Mouse (Mus musculus) midbrain, postnatal 0 days (tissue): ENCODE measurements around the gene Atp8a1. TPM values are rescaled to one million over a fixed set of nuclear protein-coding genes. Genes with fewer than 3 reads are reported as not detected.

Experiments
- ATAC-seq: fragments of 200-750 bp; cut with Nextera tagmentation; 2 replicates; pipeline ENCODE4 v1.8.0; 2017; ENCODE audit warnings: moderate number of reproducible peaks, mild to moderate bottlenecking, moderate TSS enrichment, moderate library complexity; ENCODE audit not compliant: low FRiP score
- DNase-seq: peaks from one replicate; pipeline ENCODE4 v3.0.0-alpha.2; 2015; ENCODE audit warnings: low spot score
- H3K27ac ChIP-seq: fragments of 300-500 bp; sonication (generic); 2 replicates; pipeline ENCODE4 v1.5.1; 2014; ENCODE audit warnings: low read depth, mild to moderate bottlenecking, low read length, mixed read lengths
- H3K27me3 ChIP-seq: fragments of 300-500 bp; sonication (generic); 2 replicates; pipeline ENCODE4 v1.6.1; 2014; ENCODE audit warnings: low read length, control low read depth, mixed read lengths; ENCODE audit not compliant: insufficient read depth
- H3K36me3 ChIP-seq: fragments of 300-500 bp; sonication (generic); 2 replicates; pipeline ENCODE4 v1.6.1; 2014; ENCODE audit warnings: low read length, control low read depth, mixed read lengths; ENCODE audit not compliant: insufficient read depth
- H3K4me1 ChIP-seq: fragments of 300-500 bp; sonication (generic); 2 replicates; pipeline ENCODE4 v1.6.1; 2014; ENCODE audit warnings: mild to moderate bottlenecking, control low read depth, antibody characterized with exemption, low read length, mixed read lengths; ENCODE audit not compliant: insufficient read depth
- H3K4me2 ChIP-seq: fragments of 300-500 bp; sonication (generic); 2 replicates; pipeline ENCODE4 v1.6.1; 2014; ENCODE audit warnings: low read depth, mild to moderate bottlenecking, low read length, mixed read lengths; ENCODE audit not compliant: poor library complexity, severe bottlenecking
- H3K4me3 ChIP-seq: fragments of 300-500 bp; sonication (generic); 2 replicates; pipeline ENCODE4 v1.5.1; 2014; ENCODE audit warnings: low read depth, mild to moderate bottlenecking, low read length, moderate library complexity
- H3K9ac ChIP-seq: fragments of 300-500 bp; sonication (generic); replicated peaks from 2 replicates; pipeline ENCODE4 v1.6.1; 2014; ENCODE audit warnings: mild to moderate bottlenecking, low read length, moderate library complexity, mixed read lengths; ENCODE audit not compliant: poor library complexity, severe bottlenecking
- H3K9me3 ChIP-seq: fragments of 300-500 bp; sonication (generic); 2 replicates; pipeline ENCODE4 v1.6.1; 2016; ENCODE audit warnings: low read length, control low read depth
- CTCF ChIP-seq: IDR thresholded peaks from 2 replicates; pipeline ENCODE4 v1.5.1; 2016; ENCODE audit warnings: antibody characterized with exemption, mild to moderate bottlenecking
- WGBS: fragments of 180-500 bp; shearing (Covaris S2); extraction: QIAGEN DNeasy Blood & Tissue Kit; methylation state at CpG from one replicate; pipeline ENCODE4 v1.1.7; 2014; 5-methylcytosine and 5-hydroxymethylcytosine counted together
- polyA plus RNA-seq: library from polyadenylated mRNA; unstranded; fragments of >200 nt; fragmentation: Nextera tagmentation; extraction: Ambion mirVana; gene quantifications from 2 replicates; pipeline ENCODE4 v1.2.1, GENCODE M21; 2015
- total RNA-seq: library from RNA; depleted of rRNA; stranded (reverse); fragments of >200 nt; gene quantifications from 2 replicates; pipeline ENCODE4 v1.2.3, GENCODE M21; 2014

The Atp8a1 gene
- total and polyA plus RNA-seq, 2 experiments from 2014 or later = 42.9 to 95.7 TPM

- Histone ChIP-seq H3K9ac (no peak overlapping the region), H3K9me3 (no peaks in the 10 kb centered on the region), H3K4me1 (no peaks in the 10 kb centered on the region), H3K36me3 (peaks cover 19% of the 10 kb centered on the region), H3K4me3 (no peak overlapping the region), H3K27me3 (no peaks in the 10 kb centered on the region), H3K27ac (no peak overlapping the region), H3K4me2 (no peak overlapping the region)
- no peak for DNase-seq
- WGBS = 97% methylated on average over 3 of the region's 3 CpGs
- ATAC-seq = no peak
- TF ChIP-seq CTCF = peak; percentile 42
These were observed 82.4 kb downstream of the Atp8a1 start for GRCm38 (mm10) chr5:67764798-67765197.

- 79% methylated on average over 6 of the region's 6 CpGs for WGBS
These were observed 89.1 kb downstream of the Atp8a1 start for GRCm38 (mm10) chr5:67758126-67758525.

GRCm38 (mm10) chr5:67756138-67756537 lies 91.1 kb downstream of the Atp8a1 start:
- ATAC-seq = no peak
- Histone ChIP-seq H3K27me3 (no peaks in the 10 kb centered on the region), H3K4me1 (0 out of 2 replicates have a peak, but pooled peaks cover 2% of the 10 kb centered on the region), H3K36me3 (peaks cover 7% of the 10 kb centered on the region; the same call in 1 of the 2 replicates), H3K9ac (no peak overlapping the region), H3K4me2 (no peak overlapping the region), H3K9me3 (no peaks in the 10 kb centered on the region), H3K4me3 (no peak overlapping the region), H3K27ac (no peak overlapping the region)
- WGBS = 20% methylated on average over 6 of the region's 6 CpGs
- peak; percentile 80 for TF ChIP-seq CTCF
- peak; percentile 62 for DNase-seq

More at GRCm38 (mm10) chr5:67758126-67758525, 89.1 kb downstream of the Atp8a1 start:
- H3K4me3 ChIP-seq = no peak overlapping the region
- H3K9ac ChIP-seq = no peak overlapping the region
- DNase-seq (peak; percentile 33), ATAC-seq (0 out of 2 replicates have a peak, but pooled peaks have one; percentile 27)
- H3K27me3 ChIP-seq = no peaks in the 10 kb centered on the region
- no peak for TF ChIP-seq CTCF
- no peak overlapping the region for H3K27ac ChIP-seq
- no peaks in the 10 kb centered on the region for H3K4me1 ChIP-seq
- no peaks in the 10 kb centered on the region for H3K9me3 ChIP-seq
- H3K36me3 ChIP-seq = peaks cover 16% of the 10 kb centered on the region; the same call in 1 of the 2 replicates
- H3K4me2 ChIP-seq = no peak overlapping the region

GRCm38 (mm10) chr5:67753057-67753456 lies 94.2 kb downstream of the Atp8a1 start:
- Histone ChIP-seq H3K4me2 (no peak overlapping the region), H3K9ac (no peak overlapping the region), H3K9me3 (no peaks in the 10 kb centered on the region), H3K36me3 (peaks cover 6% of the 10 kb centered on the region; the same call in 1 of the 2 replicates), H3K4me1 (0 out of 2 replicates have a peak, but pooled peaks cover 2% of the 10 kb centered on the region), H3K27me3 (no peaks in the 10 kb centered on the region), H3K4me3 (no peak overlapping the region), H3K27ac (no peak overlapping the region)
- 26% methylated on average over 2 of the region's 2 CpGs for whole genome bisulfite sequencing
- TF ChIP-seq CTCF = no peak
- ATAC-seq (peak; percentile 32; the same call in 1 of the 2 replicates), DNase-seq (peak; percentile 51)

- Histone ChIP-seq H3K4me3 (no peak overlapping the region), H3K36me3 (peaks cover 8% of the 10 kb centered on the region; the same call in 1 of the 2 replicates), H3K4me1 (0 out of 2 replicates have a peak, but pooled peaks cover 2% of the 10 kb centered on the region), H3K4me2 (no peak overlapping the region), H3K9me3 (no peaks in the 10 kb centered on the region), H3K27me3 (no peaks in the 10 kb centered on the region), H3K27ac (0 out of 2 replicates have a peak overlapping the region, but pooled peaks have one; percentile 19), H3K9ac (no peak overlapping the region)
- 16% methylated on average over 10 of the region's 10 CpGs for WGBS
- DNase-seq (peak; percentile 48), ATAC-seq (peak; percentile 76)
- TF ChIP-seq CTCF = no peak
These were observed 94.6 kb downstream of the Atp8a1 start for GRCm38 (mm10) chr5:67752629-67753028.

- WGBS = 15% methylated on average over 3 of the region's 3 CpGs
- Histone ChIP-seq H3K36me3 (peaks cover 8% of the 10 kb centered on the region; the same call in 1 of the 2 replicates), H3K27me3 (no peaks in the 10 kb centered on the region), H3K9ac (no peak overlapping the region), H3K27ac (no peak overlapping the region), H3K9me3 (no peaks in the 10 kb centered on the region), H3K4me2 (no peak overlapping the region), H3K4me1 (0 out of 2 replicates have a peak, but pooled peaks cover 2% of the 10 kb centered on the region), H3K4me3 (no peak overlapping the region)
- DNase-seq (peak; percentile 85), ATAC-seq (peak; percentile 66; the same call in 1 of the 2 replicates)
- peak; percentile 93 for TF ChIP-seq CTCF
These were observed 95.2 kb downstream of the Atp8a1 start for GRCm38 (mm10) chr5:67752007-67752406.
